Mouse (Mus musculus) kidney, adult 8-10 months (tissue): Measurements from ENCODE around the gene Spon1.

Source experiments
- DNase-seq, 2 experiments: peaks; one replicate each; pipeline ENCODE4 v3.0.0; 2022

The Spon1 gene

DNA sequence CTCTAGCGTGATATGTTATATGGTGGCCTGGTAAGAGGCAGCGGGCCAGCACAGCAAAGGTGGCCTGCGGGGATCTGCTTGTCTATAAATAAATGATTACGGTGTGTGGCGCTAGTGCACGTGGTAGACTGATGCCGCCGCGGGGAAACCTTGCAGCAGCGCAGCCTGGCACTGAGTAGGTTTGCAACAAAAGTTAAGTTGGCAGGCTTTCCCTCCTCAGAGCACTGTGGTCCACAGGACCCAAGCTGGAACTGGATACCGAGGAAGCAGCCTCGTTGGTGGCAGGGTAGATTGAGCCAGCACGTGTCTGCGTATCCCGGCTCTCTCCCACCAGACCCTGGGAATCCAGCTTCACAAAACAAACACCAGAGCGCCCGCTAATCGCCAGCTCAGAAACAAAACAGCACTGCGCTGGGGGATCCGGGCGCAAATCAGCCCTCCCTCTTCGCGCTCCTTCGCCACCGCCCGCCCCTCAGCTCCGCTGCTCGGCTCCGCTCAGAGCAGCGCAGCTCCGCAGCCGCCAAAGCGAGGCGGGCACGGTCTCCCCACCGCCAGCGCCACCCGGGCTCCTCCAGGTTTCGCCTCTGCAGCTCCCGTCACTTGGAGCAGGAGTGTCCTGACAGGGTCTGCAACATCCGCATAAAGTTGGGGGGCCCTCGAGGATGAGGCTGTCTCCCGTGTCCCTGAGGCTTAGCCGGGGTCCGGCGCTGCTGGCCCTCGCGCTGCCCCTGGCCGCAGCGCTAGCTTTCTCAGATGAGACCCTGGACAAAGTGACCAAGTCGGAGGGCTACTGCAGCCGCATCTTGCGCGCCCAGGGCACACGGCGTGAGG lies at the start of gene Spon1:
Spon1 (plus strand) TSS at position 332 of the 831 bp plus-strand sequence.
- DNase-seq: no peak

DNA sequence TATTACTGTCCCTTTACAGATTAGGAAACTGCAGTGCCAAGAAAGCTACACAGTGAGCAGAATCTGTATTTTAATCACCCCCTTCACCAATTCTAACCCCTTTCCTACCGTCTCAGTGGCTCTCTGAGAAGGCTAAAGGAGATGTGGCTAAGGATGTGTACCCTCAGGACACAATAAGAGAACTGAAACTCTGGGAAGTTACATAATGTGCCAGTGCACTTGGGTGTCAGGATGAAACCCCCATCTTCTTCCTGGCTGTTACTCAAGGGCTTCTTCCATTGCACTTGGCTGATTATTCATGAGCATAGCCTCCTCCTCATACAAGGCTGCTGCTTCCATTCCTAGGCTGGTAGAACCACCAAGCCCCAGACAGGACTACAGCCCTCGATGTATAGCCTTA lies 43.8 kb upstream of the Spon1 start:
- DNase-seq: no peak

DNA sequence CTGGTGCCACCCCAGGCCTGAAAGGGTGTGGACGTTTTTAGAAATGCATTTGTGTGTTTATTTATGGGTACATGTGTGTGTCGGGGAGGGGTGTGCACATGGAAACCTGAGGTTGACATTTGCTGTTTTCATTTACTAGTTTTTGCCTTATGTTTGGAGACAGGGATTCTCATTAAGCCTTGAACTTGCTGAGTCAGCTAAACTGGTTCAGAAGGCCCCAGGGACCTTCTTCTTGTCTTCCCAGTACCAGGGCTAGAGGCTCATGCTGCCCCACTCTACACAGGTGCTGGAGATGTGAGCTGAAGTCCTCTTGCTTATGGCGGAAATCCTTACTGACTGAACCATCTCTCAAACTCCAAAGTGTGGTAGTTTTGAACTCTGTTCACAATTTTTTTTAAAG lies 41.9 kb upstream of the Spon1 start:
- no peak for DNase-seq

DNA sequence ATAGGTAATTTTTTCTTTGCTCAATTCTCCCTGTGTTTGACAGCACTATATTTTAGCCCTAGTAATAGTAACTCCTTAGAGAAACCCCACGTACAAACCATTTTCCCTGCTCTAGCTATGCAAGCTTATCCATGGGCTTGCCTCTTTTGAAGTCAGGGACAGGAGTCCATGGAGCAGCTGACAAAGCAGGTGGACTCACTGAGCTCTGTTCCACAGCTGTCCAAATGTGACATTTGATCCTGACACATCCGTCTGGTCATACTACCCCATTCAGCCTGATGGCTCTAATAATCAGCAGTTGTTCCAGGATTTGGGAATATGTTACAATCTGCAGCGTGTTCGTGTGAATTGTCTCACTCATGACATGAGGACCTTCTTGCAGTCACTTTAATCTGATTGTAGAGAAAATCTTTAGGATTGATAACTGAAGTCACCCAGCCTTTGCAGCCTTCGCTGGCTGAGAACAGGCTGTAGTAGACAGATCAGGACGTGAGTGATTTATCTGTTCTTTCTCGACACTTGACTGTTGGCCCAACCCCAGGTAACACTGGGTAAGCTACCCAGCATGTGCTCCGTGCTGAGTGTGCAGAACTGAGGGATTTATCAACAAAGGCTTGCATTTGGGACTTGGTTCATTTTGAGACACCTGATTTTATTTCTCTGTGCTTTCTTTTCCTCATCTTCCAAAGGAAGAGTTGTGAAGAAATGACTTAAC lies 37.6 kb upstream of the Spon1 start:
- no peak for DNase-seq

DNA sequence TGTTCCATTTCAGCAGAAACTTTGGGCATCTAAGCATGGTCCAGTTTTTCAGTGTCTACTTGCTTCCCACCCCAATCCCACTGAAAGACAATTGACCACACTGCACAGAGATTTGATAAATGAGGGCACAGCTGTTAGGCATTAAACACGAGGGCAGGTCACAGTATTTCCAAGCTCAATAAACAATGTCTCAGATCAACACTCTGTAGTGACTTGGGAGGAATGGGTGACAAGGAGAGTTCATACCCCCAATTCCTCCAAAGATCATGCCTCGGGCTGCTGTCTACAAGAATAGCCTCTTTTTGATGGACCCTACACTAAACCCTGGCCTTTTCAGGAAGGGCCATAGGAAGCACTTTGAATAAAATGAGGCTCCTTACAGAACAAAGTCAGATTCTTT lies 36.9 kb upstream of the Spon1 start:
- no peak for DNase-seq

DNA sequence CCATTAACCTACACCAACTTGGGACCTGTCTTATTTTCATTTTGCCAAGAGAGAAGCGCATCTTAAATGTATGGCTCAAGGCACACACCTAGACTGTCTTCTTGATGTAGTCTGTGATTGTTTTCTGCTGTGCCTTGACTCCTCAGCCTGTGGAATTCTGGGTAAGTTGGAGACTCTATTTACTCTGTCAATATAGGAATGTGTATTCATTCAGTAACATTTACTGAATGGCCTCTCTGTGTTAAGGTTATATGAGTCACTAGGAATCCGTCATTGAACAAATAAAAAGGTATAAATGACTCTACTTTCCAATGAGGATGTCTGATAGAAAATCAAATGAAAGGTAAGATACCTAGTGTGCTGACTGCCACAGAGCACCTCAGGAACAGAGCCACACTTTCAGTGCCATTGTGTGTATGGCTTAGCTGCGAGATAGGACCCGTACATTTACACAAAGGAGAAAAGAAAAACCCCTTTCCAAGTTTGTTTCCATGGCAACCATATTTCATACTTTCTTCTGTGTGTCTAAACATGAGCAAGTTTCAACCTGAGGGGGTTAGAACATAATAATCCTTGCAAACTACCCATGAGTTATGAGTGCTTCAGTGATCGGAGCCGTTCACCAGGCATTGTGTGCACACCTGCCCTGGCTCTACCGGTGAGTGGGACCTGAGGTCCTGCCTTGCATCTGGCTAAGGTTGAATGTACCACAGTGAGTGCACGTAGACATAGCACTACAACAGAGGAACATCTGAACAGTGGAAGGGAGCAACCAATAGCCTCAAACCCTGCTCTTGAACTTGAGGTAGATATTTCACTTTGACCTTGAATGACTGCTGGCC lies 35.2 kb upstream of the Spon1 start:
- no peak for DNase-seq

DNA sequence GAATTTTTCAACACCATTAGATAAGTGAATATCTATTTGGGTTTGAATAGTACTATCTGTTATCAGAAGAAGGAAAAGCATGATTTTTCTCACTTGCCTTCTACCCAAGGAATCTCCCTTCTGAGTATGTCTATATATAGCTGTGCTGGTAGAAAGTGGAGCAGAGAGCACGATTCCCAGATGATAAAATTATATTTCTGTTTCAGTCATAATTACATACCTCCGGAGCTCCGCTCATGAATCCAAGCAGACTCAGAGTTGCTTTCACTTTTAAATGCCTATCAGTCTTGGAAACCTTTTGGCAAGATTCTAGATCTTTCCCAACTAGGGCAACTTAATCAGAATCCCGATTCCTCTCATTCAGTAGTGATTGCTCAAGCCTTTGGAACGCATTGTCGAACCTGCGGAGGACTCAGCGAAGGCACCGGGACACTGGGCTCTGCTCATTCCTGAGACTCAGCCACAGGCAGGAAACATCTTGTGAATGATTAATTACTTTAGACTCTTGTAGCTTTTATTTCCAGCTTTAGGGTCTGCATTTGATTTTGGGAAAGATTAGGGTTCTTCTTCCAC lies 27.9 kb upstream of the Spon1 start:
- DNase-seq: no peak

DNA sequence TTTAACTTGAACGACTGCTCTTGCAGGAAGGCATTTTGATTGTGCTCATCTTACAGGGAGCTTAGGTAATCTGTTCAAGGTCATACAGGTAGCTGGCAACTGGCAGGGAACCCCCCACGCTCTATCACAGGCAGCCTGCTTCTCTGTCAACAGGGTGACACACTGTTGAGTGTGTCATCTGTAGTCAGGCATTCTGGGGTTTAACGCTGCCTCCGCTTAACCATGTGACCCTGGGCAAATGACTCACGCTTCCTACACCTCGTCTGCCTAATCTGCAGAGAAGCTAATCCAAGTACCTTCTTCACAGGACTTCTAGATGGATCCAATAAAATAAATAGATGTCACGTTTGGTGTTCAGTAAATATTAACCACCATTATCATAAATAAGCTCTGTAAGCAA lies 26.6 kb upstream of the Spon1 start:
- no peak for DNase-seq

DNA sequence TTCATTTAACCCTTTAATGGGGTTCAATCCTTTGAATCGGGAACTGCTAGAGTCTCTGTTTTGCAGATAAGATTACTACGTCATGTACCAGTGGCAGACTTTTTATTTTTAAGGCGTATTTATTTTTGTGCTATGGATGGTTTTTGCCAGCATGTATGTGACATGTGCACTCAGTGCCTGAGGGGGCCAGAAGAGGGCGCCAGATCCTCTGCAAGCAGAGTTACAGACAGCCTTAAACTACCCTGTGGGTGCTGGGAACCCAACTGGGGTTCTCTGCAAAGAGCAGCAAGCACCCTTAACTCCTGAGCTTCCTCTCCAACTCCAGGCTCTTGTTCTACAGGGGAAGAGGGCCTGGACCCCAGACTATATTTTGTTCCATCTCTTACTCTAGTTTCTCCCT lies 23.2 kb upstream of the Spon1 start:
- no peak for DNase-seq

DNA sequence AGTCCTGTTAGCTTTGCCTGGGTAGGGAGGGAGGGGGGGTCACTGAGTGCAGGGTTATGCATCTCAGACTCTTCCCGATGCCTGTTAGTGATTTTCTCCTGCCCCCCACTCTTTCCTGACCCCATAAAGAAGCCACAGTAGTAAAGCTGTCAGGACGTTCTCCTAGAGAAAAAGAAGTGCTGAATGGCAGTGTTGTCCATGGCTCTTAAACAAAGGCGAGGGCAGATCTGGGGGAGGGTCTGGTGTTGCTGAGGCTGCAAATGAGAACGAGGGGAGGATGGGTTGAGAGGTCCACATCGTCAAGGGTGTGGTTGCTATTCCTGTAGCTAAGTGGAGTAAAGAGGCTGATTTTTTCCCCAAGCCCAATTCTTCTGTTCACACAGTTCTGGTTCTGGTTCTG lies 21.8 kb upstream of the Spon1 start:
- DNase-seq: no peak

DNA sequence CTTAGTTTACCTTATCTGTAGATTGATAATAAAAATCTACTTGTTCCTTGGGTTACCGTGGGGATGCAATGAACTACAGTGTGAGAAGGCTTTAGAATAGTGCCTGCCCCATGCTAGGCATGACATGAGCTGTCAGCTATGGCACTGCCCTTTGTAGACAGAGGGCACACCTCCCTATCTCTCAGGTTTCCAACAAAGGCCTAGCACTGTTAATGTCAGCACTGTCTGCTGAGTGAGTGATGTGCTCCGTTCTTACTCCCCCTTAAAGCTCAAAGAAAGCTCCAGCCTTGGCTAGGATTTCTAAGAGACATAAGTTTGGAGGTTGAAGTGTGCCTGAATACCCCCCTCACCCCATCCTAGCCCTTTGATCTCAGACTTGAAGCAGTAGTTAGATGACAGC lies 9.2 kb upstream of the Spon1 start:
- no peak for DNase-seq

DNA sequence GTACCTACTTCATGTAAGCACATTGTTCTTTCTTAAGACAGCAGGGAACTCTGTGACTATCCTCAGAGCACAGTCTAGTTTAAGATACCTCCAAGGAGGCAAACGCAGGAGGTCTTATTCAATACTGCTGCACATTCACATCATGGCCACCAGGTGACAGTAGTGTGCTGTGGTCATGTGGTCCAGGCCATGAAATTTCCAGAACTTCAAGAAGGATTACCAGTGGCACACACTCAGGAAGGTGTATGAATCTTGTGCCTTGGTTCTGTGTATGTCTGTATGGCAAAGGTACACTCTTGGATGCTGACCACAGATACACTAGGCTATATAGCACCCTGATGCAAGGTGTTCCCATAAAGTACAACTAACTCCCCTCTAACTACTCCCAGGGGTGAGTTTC lies 6.6 kb upstream of the Spon1 start:
- DNase-seq: peak; percentile 18 to 41

DNA sequence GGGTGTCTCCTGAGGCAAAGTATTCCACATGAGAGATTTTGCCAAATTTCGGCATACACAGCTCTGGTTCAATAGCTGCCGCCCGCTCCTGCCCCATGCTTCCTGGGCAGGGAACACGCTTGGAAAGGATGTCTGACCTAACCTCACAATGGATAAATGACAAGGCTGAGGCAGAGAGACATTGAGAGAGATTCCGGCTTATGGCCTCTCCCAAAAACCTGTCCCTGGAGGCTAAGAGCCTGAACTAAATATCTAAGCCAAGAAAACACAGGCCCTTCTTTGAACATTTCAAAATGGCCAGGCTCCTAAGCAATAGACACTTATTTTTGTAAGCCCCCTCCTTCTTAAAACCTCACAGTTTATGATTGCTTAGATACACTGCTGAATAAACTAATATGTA lies 665 bp upstream of the Spon1 start:
- DNase-seq: no peak

DNA sequence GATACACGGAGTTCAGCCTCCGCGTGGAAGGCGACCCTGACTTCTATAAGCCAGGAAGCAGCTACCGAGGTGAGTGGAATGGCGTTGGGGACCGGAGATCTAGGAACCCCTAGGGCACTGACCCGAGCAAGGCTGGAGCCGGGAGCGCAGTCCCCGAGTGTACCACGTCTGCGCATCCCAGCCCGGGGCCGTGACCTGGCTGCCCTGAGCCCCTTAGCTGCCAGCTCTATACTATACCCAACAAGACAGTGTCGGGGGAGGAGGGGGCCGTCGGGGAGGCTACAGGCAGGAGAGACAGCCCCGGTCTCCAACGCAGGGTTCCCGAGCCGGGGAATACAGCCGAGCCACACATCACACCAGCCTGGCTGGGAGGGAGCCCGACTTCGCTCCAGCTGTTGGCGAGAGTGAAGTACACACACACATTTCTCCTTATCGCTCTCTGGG lies 722 bp downstream of the Spon1 start:
- no peak for DNase-seq

DNA sequence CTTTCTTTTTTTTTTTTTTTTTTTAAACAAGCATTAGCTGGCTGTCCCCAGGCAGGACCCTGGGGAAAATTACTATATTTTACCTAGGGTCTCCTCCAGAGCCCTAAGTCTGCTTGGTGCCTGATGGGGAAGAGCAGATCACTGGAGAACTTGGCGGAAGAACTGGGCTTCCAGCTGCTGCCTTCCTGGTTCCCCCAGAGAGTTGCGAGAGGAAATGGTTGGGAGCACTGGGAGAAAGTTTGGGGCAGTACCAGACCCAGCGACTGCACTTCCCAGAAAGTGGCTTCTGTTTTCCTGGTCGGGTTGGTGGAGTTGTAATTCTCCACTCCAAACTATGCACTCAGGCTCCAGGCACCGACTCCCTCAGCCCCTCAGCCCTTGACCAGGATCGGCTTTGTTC lies 1.7 kb downstream of the Spon1 start:
- DNase-seq: no peak

DNA sequence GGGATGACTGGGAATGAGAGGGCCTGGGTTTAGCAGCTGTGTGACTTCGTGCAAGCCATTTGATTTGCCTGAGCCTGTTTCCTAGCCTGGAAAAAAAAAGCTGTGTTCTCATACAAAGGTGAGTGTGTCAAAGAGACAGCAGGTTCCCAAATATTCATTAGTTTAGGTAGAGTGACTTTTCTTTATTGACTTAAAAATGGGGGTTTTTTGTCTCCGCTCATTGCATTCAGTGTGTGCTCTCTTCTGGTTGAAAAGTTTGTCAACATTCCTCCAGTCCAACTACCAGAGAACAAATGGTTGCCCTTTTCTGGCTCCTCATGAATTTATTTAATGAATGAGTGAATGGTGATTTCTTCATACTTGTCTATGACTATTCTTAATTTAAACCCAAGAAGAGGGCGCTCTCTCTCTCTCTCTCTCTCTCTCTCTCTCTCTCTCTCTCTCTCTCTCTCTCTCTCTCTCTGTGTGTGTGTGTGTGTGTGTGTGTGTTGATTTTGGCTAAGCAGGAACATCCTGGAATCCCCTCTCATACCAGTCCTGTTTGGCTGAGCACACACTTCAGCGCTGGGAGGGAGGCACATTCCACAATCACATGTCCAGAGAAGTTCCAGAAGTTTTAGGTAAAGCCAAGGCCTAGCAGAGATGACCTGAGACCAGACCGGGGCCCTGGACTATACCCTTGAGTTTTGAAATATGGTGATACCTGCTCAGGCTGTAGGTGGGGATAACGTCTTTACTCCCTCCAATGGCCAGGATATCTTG lies 2.6 kb downstream of the Spon1 start:
- no peak for DNase-seq

DNA sequence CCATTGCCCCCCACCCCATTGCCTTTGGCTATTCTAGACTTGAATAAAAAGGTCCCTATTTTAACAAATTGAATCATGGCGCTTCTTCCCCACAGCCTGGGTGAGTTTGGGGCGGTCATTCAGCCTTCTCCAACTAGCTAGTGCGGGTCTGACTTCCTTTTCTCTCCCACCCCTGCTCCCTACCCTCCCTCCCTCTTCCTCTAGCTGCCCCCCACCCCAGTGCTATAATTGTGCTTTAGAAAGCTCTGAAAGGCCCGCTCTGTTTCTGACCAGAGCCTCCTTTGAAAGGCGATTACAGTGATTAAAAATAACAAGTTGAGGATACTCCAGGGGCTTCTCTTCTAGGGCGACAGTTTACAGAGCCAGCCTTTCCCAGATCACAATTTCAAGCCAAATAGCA lies 3.5 kb downstream of the Spon1 start:
- DNase-seq: no peak

DNA sequence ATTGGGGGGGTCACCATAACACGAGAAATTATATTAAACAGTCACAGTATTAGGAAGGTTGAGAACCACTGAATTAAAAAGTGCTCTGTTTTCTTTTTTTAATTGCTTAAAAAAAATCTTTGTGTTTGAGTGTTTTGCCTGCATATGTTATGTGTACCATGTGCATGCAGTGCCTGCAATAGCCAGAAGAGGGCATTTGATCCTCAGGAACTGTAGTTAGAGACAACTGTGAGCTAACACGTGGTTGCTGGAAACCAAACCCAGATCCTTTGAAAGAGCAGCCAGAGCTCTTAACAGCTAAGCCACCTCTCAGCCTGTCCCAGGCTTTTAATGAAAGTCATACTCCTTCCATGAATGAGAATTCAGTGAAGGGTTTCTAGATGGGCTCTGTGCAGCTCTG lies 6.3 kb downstream of the Spon1 start:
- no peak for DNase-seq

DNA sequence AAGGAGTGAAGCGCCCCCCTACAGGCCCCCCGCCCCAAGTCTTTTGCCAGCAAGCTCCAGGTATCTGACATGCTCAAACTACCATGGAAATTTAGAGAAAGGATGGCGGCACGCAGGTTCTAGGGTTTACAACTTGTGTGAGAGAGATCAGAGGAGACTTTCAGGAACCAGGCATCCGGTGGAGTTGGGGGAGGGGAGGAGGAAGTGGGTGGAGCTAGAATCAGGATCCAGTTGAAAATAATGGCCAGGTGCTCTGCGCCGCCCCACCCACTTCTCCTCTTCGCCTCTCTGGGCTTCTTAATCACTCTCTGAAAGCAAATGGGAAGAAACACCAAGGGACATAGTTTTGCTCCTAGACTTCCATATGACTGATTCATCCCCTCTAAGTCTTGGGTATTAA lies 7.6 kb downstream of the Spon1 start:
- DNase-seq: no peak

DNA sequence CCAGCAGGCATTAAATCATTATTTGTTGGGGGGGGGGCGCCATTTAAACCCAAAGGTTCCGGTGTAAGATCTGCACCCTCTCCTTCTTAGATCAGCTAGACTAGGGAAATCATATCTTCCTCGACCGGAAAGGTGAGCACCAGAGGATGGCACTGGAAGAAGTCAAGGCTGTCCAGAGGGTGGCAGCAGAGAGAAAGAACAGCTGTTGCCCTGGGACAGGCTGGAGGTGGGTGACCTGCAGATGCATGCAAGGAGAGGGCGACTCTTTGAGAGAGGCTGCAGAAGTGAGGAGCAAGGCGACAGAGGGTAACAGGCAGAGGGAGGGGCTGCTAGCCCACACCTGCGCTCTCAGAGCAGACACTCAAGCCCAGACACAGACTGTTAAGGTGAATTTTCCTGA lies 8.2 kb downstream of the Spon1 start:
- DNase-seq: peak; percentile 51 to 75

DNA sequence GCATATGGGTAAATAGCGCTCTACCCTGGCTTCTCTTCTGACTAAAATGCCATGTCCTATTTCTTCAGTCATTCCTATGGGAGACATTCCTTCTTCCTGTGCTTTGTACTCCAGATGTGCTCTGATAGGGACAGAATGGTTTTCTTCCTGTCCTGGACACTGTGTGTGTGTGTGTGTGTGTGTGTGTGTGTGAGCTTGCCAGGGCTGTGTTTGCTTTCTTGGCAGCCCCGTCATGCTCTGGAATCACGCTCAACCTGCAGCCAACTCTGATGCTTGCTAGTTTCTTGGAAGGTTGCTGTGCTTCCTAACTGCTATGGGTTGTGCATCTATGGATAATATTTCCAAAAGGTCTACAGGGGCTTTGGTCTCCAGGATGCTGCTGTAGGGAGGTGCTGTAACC lies 9.1 kb downstream of the Spon1 start:
- no peak for DNase-seq

DNA sequence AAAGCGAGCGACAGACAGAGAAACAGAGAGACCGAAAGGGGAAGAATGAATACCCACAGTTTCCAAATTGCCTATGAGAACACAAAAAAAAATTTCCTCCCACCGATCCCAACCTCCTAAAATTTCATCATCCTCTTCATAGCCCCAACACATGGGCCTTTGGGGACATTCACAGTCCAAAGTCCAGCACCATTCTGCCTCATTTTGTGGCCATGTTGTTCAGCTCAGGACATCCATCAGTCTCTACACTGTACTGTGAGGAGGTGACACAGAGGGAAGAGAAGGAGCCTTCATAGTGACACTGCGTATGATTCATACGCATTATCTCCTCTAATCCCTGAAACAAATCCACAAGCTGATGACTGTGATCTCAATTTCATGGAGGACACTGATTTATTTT lies 12.7 kb downstream of the Spon1 start:
- no peak for DNase-seq

DNA sequence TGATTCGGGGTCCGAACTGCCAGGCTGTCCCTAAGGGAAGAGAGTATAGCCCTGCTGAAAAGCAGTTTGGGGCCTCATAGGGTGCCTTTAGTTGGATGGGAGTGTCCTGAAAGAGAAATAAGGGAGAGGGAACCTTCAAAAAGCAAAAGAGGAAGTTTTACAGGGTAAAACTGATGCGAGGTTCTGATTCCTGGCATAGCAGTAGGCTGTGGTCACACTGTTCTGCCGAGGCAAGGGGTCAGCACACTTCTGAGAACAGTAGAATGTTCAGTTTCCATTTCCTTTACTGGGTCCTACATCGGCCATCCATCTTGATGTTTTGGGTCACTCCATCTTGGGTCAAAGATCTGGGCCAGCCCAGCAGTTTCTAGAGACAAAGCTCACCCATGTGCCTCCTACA lies 14.5 kb downstream of the Spon1 start:
- DNase-seq: no peak
